Mouse (Mus musculus) heart, adult 2 months (tissue): ENCODE data around the gene Scamp3.

Experiments used
- CTCF ChIP-seq: fragments of 200-600 bp; IDR thresholded peaks from 2 replicates; pipeline ENCODE4 v1.8.1; 2022; ENCODE audit warnings: antibody characterized with exemption, mild to moderate bottlenecking, moderate library complexity
- EP300 ChIP-seq: fragments of 200-500 bp; IDR thresholded peaks from 2 replicates; pipeline ENCODE4 v1.6.1; 2011; ENCODE audit warnings: low read depth, low read length, control low read depth; ENCODE audit not compliant: insufficient read depth
- POLR2A ChIP-seq: fragments of 200-500 bp; IDR thresholded peaks from 2 replicates; pipeline ENCODE4 v1.6.1; 2011; ENCODE audit warnings: mild to moderate bottlenecking, low read depth, low read length, control low read depth; ENCODE audit not compliant: insufficient read depth

DNA sequence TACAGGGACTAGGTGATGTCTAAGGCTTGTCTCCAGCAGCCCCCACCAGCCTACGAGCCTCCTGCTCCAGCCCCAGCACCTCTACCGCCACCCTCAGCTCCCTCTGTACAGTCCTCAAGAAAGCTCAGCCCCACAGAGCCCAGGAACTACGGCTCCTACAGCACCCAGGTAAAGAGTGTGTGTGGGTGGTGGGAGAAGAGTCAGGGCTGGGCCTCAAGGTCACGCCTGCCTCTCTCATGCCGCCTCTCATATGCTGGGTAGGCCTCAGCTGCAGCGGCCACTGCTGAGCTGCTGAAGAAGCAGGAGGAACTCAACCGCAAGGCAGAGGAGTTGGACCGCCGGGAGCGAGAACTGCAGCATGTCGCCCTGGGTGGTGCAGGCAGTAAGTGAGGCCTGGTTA lies 1.8 kb downstream of the Scamp3 start:
- TF ChIP-seq CTCF (no peak), POLR2A (no peak), EP300 (no peak)
